Mouse (Mus musculus) CH12.LX (cell line): ENCODE data around the gene Rai14. TPM values are rescaled to one million over a fixed set of nuclear protein-coding genes. Genes with fewer than 3 reads are reported as not detected.

Source experiments
- DNase-seq: peaks from one replicate; pipeline ENCODE4 v3.0.0-alpha.2; 2013; ENCODE audit errors: extremely low read depth
- H3K27ac ChIP-seq: 2 replicates; pipeline ENCODE4 v1.5.1; 2012; ENCODE audit warnings: low read depth, mild to moderate bottlenecking, control low read depth, moderate library complexity; ENCODE audit not compliant: insufficient read depth
- H3K27me3 ChIP-seq: replicated peaks from 2 replicates; pipeline ENCODE3; 2012; ENCODE audit warnings: inconsistent platforms
- H3K36me3 ChIP-seq, 2 experiments: replicated peaks in 1 of 2; 2 replicates each; pipeline versions ENCODE3 to v1.6.1; 2012; ENCODE audit warnings: inconsistent platforms in 1 of 2, low read length in 1 of 2, mild to moderate bottlenecking in 1 of 2, mixed read lengths in 1 of 2, moderate library complexity in 1 of 2; ENCODE audit not compliant: control insufficient read depth in 1 of 2, insufficient read depth in 1 of 2
- H3K4me1 ChIP-seq, 2 experiments: 2 replicates each; pipeline ENCODE4 v1.6.1; 2012; ENCODE audit warnings: inconsistent platforms in 1 of 2, moderate library complexity in 1 of 2; ENCODE audit not compliant: insufficient read depth in 2 of 2, control insufficient read depth in 1 of 2
- H3K4me2 ChIP-seq: 2 replicates; pipeline ENCODE4 v1.6.1; 2012; ENCODE audit warnings: low read depth, mild to moderate bottlenecking, control low read depth; ENCODE audit not compliant: poor library complexity, insufficient read depth, severe bottlenecking
- H3K4me3 ChIP-seq, 3 experiments: fragments of 150-350 bp in 1 of 3; sonication (generic) in 1 of 3; replicated peaks in 1 of 3; 2 replicates each; pipeline versions ENCODE3 to v1.5.1; 2011 to 2012; ENCODE audit warnings: low read depth in 2 of 3, low read length in 2 of 3, mild to moderate bottlenecking in 2 of 3, moderate library complexity in 2 of 3, control low read depth in 1 of 3, improper control_type of control experiment in 1 of 3, inconsistent platforms in 1 of 3, mixed read lengths in 1 of 3; ENCODE audit not compliant: poor library complexity in 1 of 3
- H3K79me2 ChIP-seq: replicated peaks from 2 replicates; pipeline ENCODE4 v1.6.1; 2012; ENCODE audit warnings: mild to moderate bottlenecking, moderate library complexity; ENCODE audit not compliant: control insufficient read depth, poor library complexity, insufficient read depth, severe bottlenecking; ENCODE audit errors: extremely low read depth
- H3K9ac ChIP-seq: 2 replicates; pipeline ENCODE4 v1.6.1; 2012; ENCODE audit warnings: low read depth, mild to moderate bottlenecking, control low read depth, moderate library complexity; ENCODE audit not compliant: insufficient read depth
- H3K9me3 ChIP-seq: replicated peaks from 2 replicates; pipeline ENCODE3; 2012; ENCODE audit warnings: low read length, inconsistent platforms, mixed read lengths
- CHD1 ChIP-seq: IDR thresholded peaks from 2 replicates; pipeline ENCODE4 v1.6.1; 2012; ENCODE audit warnings: low read depth, low read length, improper control_type of control experiment, inconsistent platforms
- CHD2 ChIP-seq: IDR thresholded peaks from 2 replicates; pipeline ENCODE4 v1.6.1; 2011; ENCODE audit warnings: low read length, improper control_type of control experiment
- CTCF ChIP-seq, 2 experiments: IDR thresholded peaks in 1 of 2; conservative IDR thresholded peaks in 1 of 2; 2 replicates each; pipeline ENCODE4 v1.5.1; 2011 to 2012; ENCODE audit warnings: low read depth in 2 of 2, low read length in 2 of 2, improper control_type of control experiment in 1 of 2, inconsistent platforms in 1 of 2, mild to moderate bottlenecking in 1 of 2, moderate library complexity in 1 of 2
- ELF1 ChIP-seq: IDR thresholded peaks from 2 replicates; pipeline ENCODE4 v1.6.1; 2014; ENCODE audit warnings: low read depth, mild to moderate bottlenecking, inconsistent platforms, low read length, improper control_type of control experiment
- EP300 ChIP-seq: IDR thresholded peaks from 2 replicates; pipeline ENCODE4 v1.6.1; 2011; ENCODE audit warnings: low read length, improper control_type of control experiment
- GABPA ChIP-seq: IDR thresholded peaks from 2 replicates; pipeline ENCODE4 v1.6.1; 2012; ENCODE audit warnings: low read depth, low read length, improper control_type of control experiment, inconsistent platforms; ENCODE audit not compliant: insufficient replicate concordance
- HCFC1 ChIP-seq: IDR thresholded peaks from 2 replicates; pipeline ENCODE4 v1.6.1; 2012; ENCODE audit warnings: low read depth, mild to moderate bottlenecking, inconsistent platforms, low read length, improper control_type of control experiment
- JUND ChIP-seq: conservative IDR thresholded peaks from 2 replicates; pipeline ENCODE4 v1.6.1; 2011; ENCODE audit warnings: low read depth, low read length, improper control_type of control experiment
- KAT2A ChIP-seq: IDR thresholded peaks from 2 replicates; pipeline ENCODE4 v1.6.1; 2012; ENCODE audit warnings: low read length, improper control_type of control experiment, inconsistent platforms; ENCODE audit not compliant: insufficient replicate concordance
- MAFK ChIP-seq: IDR thresholded peaks from 2 replicates; pipeline ENCODE4 v1.6.1; 2011; ENCODE audit warnings: low read length, improper control_type of control experiment; ENCODE audit not compliant: insufficient replicate concordance
- MAX ChIP-seq: IDR thresholded peaks from 2 replicates; pipeline ENCODE4 v1.6.1; 2011; ENCODE audit warnings: low read length, improper control_type of control experiment
- MAZ ChIP-seq: IDR thresholded peaks from 2 replicates; pipeline ENCODE4 v1.6.1; 2012; ENCODE audit warnings: low read depth, mild to moderate bottlenecking, inconsistent platforms, low read length, improper control_type of control experiment, moderate library complexity
- MEF2A ChIP-seq: IDR thresholded peaks from 2 replicates; pipeline ENCODE4 v1.6.1; 2014; ENCODE audit warnings: low read depth, mild to moderate bottlenecking, inconsistent platforms, low read length, improper control_type of control experiment, borderline replicate concordance
- POLR2A ChIP-seq: IDR thresholded peaks from 2 replicates; pipeline ENCODE4 v1.6.1; 2011; ENCODE audit warnings: low read depth, mild to moderate bottlenecking, improper control_type of control experiment, low read length
- POLR2AphosphoS2 ChIP-seq: IDR thresholded peaks from 2 replicates; pipeline ENCODE4 v1.6.1; 2011; ENCODE audit warnings: low read depth, low read length, improper control_type of control experiment
- RAD21 ChIP-seq: IDR thresholded peaks from 2 replicates; pipeline ENCODE4 v1.6.1; 2011; ENCODE audit warnings: low read depth, mild to moderate bottlenecking, low read length, improper control_type of control experiment, moderate library complexity
- RCOR1 ChIP-seq: conservative IDR thresholded peaks from 2 replicates; pipeline ENCODE4 v1.6.1; 2012; ENCODE audit warnings: low read depth, mild to moderate bottlenecking, inconsistent platforms, low read length, improper control_type of control experiment
- SIN3A ChIP-seq: IDR thresholded peaks from 2 replicates; pipeline ENCODE4 v1.6.1; 2012; ENCODE audit warnings: low read length, improper control_type of control experiment, inconsistent platforms
- SMC3 ChIP-seq: IDR thresholded peaks from 2 replicates; pipeline ENCODE4 v1.6.1; 2011; ENCODE audit warnings: low read depth, low read length, improper control_type of control experiment
- TBP ChIP-seq: conservative IDR thresholded peaks from 2 replicates; pipeline ENCODE4 v1.6.1; 2011; ENCODE audit warnings: low read depth, low read length, improper control_type of control experiment
- UBTF ChIP-seq: IDR thresholded peaks from 2 replicates; pipeline ENCODE4 v1.6.1; 2012; ENCODE audit warnings: low read depth, mild to moderate bottlenecking, inconsistent platforms, low read length, improper control_type of control experiment, moderate library complexity
- USF2 ChIP-seq: conservative IDR thresholded peaks from 2 replicates; pipeline ENCODE4 v1.6.1; 2011; ENCODE audit warnings: low read depth, low read length, improper control_type of control experiment
- ZC3H11A ChIP-seq: IDR thresholded peaks from 2 replicates; pipeline ENCODE4 v1.6.1; 2012; ENCODE audit warnings: low read depth, mild to moderate bottlenecking, inconsistent platforms, low read length, improper control_type of control experiment
- ZKSCAN1 ChIP-seq: IDR thresholded peaks from 2 replicates; pipeline ENCODE4 v1.6.1; 2012; ENCODE audit warnings: low read depth, inconsistent platforms, low read length, improper control_type of control experiment, borderline replicate concordance
- ZMIZ1 ChIP-seq: IDR thresholded peaks from 2 replicates; pipeline ENCODE4 v1.6.1; 2012; ENCODE audit warnings: low read depth, mild to moderate bottlenecking, inconsistent platforms, low read length, improper control_type of control experiment
- ZNF384 ChIP-seq: IDR thresholded peaks from 2 replicates; pipeline ENCODE4 v1.6.1; 2012; ENCODE audit warnings: low read depth, low read length, improper control_type of control experiment, inconsistent platforms
- dilution Hi-C: fragments of 300-500 bp; cut with MboI; formaldehyde crosslinking; loops from 2 replicates; pipeline ENCODE4 v1.14.3; 2020; ENCODE audit warnings: low sequenced_read_pairs; ENCODE audit not compliant: extremely low pct_unique_long_range_greater_than_20kb, extremely low pct_ligation_motif_present
- in situ Hi-C: fragments of 300-500 bp; cut with MboI; formaldehyde crosslinking; loops from 3 replicates; pipeline ENCODE4 v1.14.3; 2019; ENCODE audit warnings: low sequenced_read_pairs, low pct_ligation_motif_present, low pct_unique_long_range_greater_than_20kb, mixed read lengths
- polyA plus RNA-seq: library from polyadenylated mRNA; unstranded; fragments of >175 nt; gene quantifications from 2 replicates; pipeline ENCODE4 v1.2.1, GENCODE M21; 2012; ENCODE audit warnings: low read depth; ENCODE audit not compliant: insufficient read length
- total RNA-seq, 2 experiments: library from RNA; depleted of rRNA; stranded (reverse); fragments of 300-350 nt in 1 of 2; fragments of >200 nt in 1 of 2; gene quantifications; 2 replicates each; pipeline ENCODE4 v1.2.3; 2012 to 2014

Rai14 gene
- total and polyA plus RNA-seq, 3 experiments: 7.5 to 14.1 (median 9.6) TPM

GRCm38 (mm10) chr15:10671868-10672267 lies 42.6 kb downstream of the Rai14 start:
- in situ Hi-C loops: no loop called here
- H3K9ac ChIP-seq: no peak overlapping the region
- H3K9me3 ChIP-seq: no peaks in the 10 kb centered on the region
- DNase-seq: no peak
- H3K4me3 ChIP-seq: no peak overlapping the region
- no peaks in the 10 kb centered on the region for H3K79me2 ChIP-seq
- dilution Hi-C loops: no loop called here
- TF ChIP-seq RCOR1: no peak
- no peak for TF ChIP-seq SMC3
- TF ChIP-seq CTCF (conservative IDR thresholded peaks at IDR 0.05 in 1 of 2, IDR thresholded peaks at IDR 0.05 in 1 of 2; ENCODE audit: low read depth in 2 of 2, low read length in 2 of 2): no peak
- TF ChIP-seq POLR2AphosphoS2: no peak
- TF ChIP-seq ZKSCAN1: no peak
- TF ChIP-seq RAD21: no peak
- TF ChIP-seq ZNF384: no peak
- no peak for TF ChIP-seq CHD1
- no peak for TF ChIP-seq EP300
- no peak for TF ChIP-seq MAFK
- TF ChIP-seq SIN3A: no peak
- no peak for TF ChIP-seq ZMIZ1
- no peak for TF ChIP-seq USF2
- TF ChIP-seq, all 38 proteins: peak for 0
- Histone ChIP-seq H3K27ac (no peak overlapping the region), H3K27me3 (no peaks in the 10 kb centered on the region), H3K36me3 (peaks cover 0 to 23% of the 10 kb centered on the region in 2 experiments), H3K4me2 (no peak overlapping the region), H3K4me1 (peaks cover 3 to 25% of the 10 kb centered on the region in 2 experiments)

DNA sequence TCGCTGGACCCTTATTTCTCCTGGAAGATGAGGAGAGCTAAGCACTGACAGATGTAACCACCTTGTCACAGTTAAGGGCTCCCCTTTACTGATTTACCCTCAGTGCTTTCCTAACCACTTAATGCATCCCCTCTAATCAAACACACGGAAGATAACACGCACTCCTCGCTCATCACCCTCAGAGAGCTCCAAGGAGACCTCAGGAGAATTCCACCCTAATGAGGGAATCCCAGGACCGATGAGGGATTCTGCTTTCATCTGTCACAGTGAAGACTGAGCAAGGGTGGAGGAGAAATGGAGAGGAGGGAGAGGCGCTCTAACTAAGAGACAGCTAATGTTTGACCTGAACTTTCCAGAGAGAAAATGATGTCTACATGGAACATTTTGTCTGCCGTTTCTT lies 44.3 kb downstream of the Rai14 start:
- Histone ChIP-seq H3K79me2 (no peaks in the 10 kb centered on the region), H3K4me2 (no peak overlapping the region), H3K27ac (no peak overlapping the region), H3K36me3 (peaks cover 0 to 22% of the 10 kb centered on the region in 2 experiments), H3K27me3 (no peaks in the 10 kb centered on the region), H3K9me3 (no peaks in the 10 kb centered on the region), H3K4me3 (no peak overlapping the region), H3K9ac (no peak overlapping the region), H3K4me1 (peaks cover 3 to 34% of the 10 kb centered on the region in 2 experiments)
- in situ Hi-C loops (no loop called here), dilution Hi-C loops (no loop called here)
- TF ChIP-seq ZMIZ1: no peak
- TF ChIP-seq MAX: no peak
- TF ChIP-seq ELF1: no peak
- no peak for TF ChIP-seq MAFK
- no peak for TF ChIP-seq MEF2A
- TF ChIP-seq UBTF: no peak
- no peak for TF ChIP-seq RAD21
- no peak for TF ChIP-seq USF2
- TF ChIP-seq HCFC1: no peak
- TF ChIP-seq CHD2: no peak
- no peak for TF ChIP-seq CTCF (conservative IDR thresholded peaks at IDR 0.05 in 1 of 2, IDR thresholded peaks at IDR 0.05 in 1 of 2; ENCODE audit: low read depth in 2 of 2, low read length in 2 of 2)
- no peak for TF ChIP-seq POLR2A
- TF ChIP-seq KAT2A: no peak
- no peak for TF ChIP-seq MAZ
- TF ChIP-seq CHD1: no peak
- TF ChIP-seq TBP: no peak
- no peak for TF ChIP-seq GABPA
- no peak for TF ChIP-seq JUND
- TF ChIP-seq ZC3H11A: no peak
- no peak for DNase-seq
